Mouse (Mus musculus) heart, embryonic 16.5 days (tissue): ENCODE results near the gene Dkk3. TPM values are rescaled to one million over a fixed set of nuclear protein-coding genes. Genes with fewer than 3 reads are reported as not detected.

ENCODE experiments used
- ATAC-seq: fragments of 200-750 bp; cut with Nextera tagmentation; replicated peaks from 2 replicates; pipeline ENCODE4 v1.8.0; 2017; ENCODE audit warnings: moderate number of reproducible peaks; ENCODE audit not compliant: insufficient read depth, low FRiP score; ENCODE audit errors: extremely low read depth
- H3K27ac ChIP-seq: fragments of 300-500 bp; sonication (generic); 2 replicates; pipeline ENCODE4 v1.5.1; 2014; ENCODE audit warnings: mild to moderate bottlenecking, low read length, control low read depth, moderate library complexity
- H3K27me3 ChIP-seq: fragments of 300-500 bp; sonication (generic); 2 replicates; pipeline ENCODE4 v1.6.1; 2014; ENCODE audit warnings: low read length, mixed read lengths; ENCODE audit not compliant: control insufficient read depth, insufficient read depth
- H3K36me3 ChIP-seq: fragments of 300-500 bp; sonication (generic); 2 replicates; pipeline ENCODE4 v1.6.1; 2014; ENCODE audit not compliant: control insufficient read depth, insufficient read depth
- H3K4me1 ChIP-seq: fragments of 300-500 bp; sonication (generic); 2 replicates; pipeline ENCODE4 v1.6.1; 2014; ENCODE audit warnings: low read length, mixed read lengths; ENCODE audit not compliant: control insufficient read depth, insufficient read depth
- H3K4me2 ChIP-seq: fragments of 300-500 bp; sonication (generic); 2 replicates; pipeline ENCODE4 v1.6.1; 2014; ENCODE audit warnings: low read depth, mild to moderate bottlenecking, control low read depth, low read length
- H3K4me3 ChIP-seq: fragments of 300-500 bp; sonication (generic); 2 replicates; pipeline ENCODE4 v1.5.1; 2014; ENCODE audit warnings: mild to moderate bottlenecking, control low read depth, low read length
- H3K9ac ChIP-seq: fragments of 300-500 bp; sonication (generic); 2 replicates; pipeline ENCODE4 v1.6.1; 2014; ENCODE audit warnings: low read length, control low read depth
- H3K9me3 ChIP-seq: fragments of 300-500 bp; sonication (generic); replicated peaks from 2 replicates; pipeline ENCODE4 v1.6.1; 2016; ENCODE audit warnings: low read length; ENCODE audit not compliant: control insufficient read depth
- WGBS: fragments of 180-500 bp; shearing (Covaris S2); extraction: QIAGEN DNeasy Blood & Tissue Kit; methylation state at CpG from one replicate; pipeline ENCODE4 v1.1.7; 2014; 5-methylcytosine and 5-hydroxymethylcytosine counted together
- polyA plus RNA-seq: library from polyadenylated mRNA; unstranded; fragments of >200 nt; fragmentation: Nextera tagmentation; extraction: Ambion mirVana; gene quantifications from 2 replicates; pipeline ENCODE4 v1.2.1, GENCODE M21; 2015

Dkk3 gene
- polyA plus RNA-seq, 1 experiment from 2014 or later: 91.0 TPM

GRCm38 (mm10) chr7:112158316-112158741 lies 528 bp downstream of the Dkk3 start:
- Histone ChIP-seq H3K36me3 (no peaks in the 10 kb centered on the region), H3K4me2 (peak overlapping the region; percentile 82), H3K4me3 (peak overlapping the region; percentile 66), H3K9ac (peak overlapping the region; percentile 77), H3K27ac (peak overlapping the region; percentile 51), H3K9me3 (no peaks in the 10 kb centered on the region), H3K4me1 (peaks cover 13% of the 10 kb centered on the region), H3K27me3 (0 out of 2 replicates have a peak, but pooled peaks cover 2% of the 10 kb centered on the region)
- WGBS: 2% methylated on average over 23 of the region's 23 CpGs
- ATAC-seq: 0 out of 2 replicates have a peak, but pooled peaks have one; percentile 21

DNA sequence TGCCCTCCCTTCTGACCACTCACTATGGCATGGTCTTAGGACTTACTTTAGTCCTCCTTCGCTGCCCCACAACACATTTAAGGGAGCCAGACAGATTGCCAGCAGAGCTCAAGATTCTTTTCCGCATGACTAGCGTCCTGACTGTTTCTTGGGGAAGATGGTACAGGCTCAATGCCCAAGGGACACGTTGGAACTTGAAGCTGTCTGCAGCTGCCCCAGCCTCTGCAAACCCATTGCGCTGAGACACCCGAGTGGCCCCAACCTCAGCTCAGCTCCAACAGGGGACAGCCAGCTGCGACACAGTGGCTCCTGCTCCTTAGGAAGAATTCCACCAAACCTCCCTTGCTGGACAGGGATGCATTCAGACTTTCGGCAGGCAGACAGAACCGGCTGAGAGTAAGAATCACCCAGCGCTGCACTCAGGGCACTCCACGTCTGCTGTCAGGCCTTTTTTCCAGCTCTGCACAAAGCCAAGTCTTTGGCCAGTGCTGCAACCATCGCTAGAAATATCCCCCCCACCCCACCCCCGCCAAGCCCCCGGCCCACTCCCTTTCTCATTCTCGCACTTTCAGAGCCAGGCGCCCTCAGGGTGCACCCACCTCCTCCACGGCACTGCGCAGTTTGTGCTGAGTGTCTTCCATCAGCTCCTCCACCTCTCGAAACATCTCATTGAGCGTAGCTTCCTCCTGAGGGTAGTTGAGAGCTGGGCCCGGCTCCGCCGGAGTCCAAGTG lies 1.1 kb downstream of the Dkk3 start:
- WGBS: 13% methylated on average over 23 of the region's 23 CpGs
- H3K27ac ChIP-seq: peak overlapping the region; percentile 51
- peak overlapping the region; percentile 82 for H3K4me2 ChIP-seq
- H3K4me3 ChIP-seq: peak overlapping the region; percentile 66
- ATAC-seq: no peak
- H3K4me1 ChIP-seq: peaks cover 13% of the 10 kb centered on the region
- no peaks in the 10 kb centered on the region for H3K36me3 ChIP-seq
- H3K9me3 ChIP-seq: no peaks in the 10 kb centered on the region
- H3K27me3 ChIP-seq: 0 out of 2 replicates have a peak, but pooled peaks cover 2% of the 10 kb centered on the region
- H3K9ac ChIP-seq: peak overlapping the region; percentile 77

DNA sequence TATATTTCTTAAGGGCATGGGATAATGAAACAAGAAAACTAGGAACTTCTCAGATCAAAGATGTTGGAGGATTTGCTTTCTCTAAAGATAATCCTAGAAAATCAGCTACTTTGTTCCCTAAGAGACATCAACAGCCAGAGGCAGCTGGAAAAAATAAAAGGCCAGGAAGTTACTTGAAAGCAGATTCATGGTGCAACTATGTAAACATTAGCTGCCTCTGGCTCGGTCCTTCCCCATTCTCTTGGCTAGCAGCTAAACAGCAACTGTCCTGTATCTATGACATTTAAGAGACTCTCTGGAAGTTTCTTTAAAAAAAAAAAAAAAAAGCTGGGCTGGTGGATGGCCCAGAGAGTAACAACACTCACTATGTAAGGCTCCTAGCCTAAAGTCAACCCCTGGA lies 3.7 kb downstream of the Dkk3 start:
- H3K9me3 ChIP-seq: no peaks in the 10 kb centered on the region
- no peak overlapping the region for H3K27ac ChIP-seq
- no peak overlapping the region for H3K9ac ChIP-seq
- no peak for ATAC-seq
- 21% methylated on average over 1 of the region's 1 CpGs for WGBS
- no peaks in the 10 kb centered on the region for H3K27me3 ChIP-seq
- peaks cover 13% of the 10 kb centered on the region for H3K4me1 ChIP-seq
- no peak overlapping the region for H3K4me2 ChIP-seq
- H3K4me3 ChIP-seq: no peak overlapping the region
- no peaks in the 10 kb centered on the region for H3K36me3 ChIP-seq

GRCm38 (mm10) chr7:112154445-112154844 lies 4.4 kb downstream of the Dkk3 start:
- 0 out of 2 replicates have a peak overlapping the region, but pooled peaks have one; percentile 9 for H3K27ac ChIP-seq
- ATAC-seq: no peak
- H3K4me2 ChIP-seq: no peak overlapping the region

DNA sequence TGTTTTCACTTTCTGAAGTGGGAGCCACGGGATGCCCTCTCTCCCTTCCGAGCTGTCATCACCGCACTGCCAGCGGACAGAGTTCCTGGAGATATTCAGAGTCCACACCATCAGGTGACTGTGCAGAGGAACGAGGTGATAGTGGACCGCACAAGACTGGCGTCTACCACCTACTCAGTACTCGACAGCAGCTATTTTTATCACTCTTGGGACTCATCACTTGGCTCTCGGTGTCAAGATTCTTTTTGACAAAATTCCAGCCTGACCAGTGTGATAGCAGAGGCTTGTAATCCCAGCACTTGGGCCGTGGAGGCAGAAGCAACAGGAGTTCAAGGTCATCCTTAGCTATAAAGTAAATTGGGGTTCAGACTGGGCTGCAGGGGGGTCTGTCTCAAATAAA lies 9.7 kb downstream of the Dkk3 start:
- peak overlapping the region; percentile 14; the same call in 1 of the 2 replicates for H3K27ac ChIP-seq
- H3K36me3 ChIP-seq: no peaks in the 10 kb centered on the region
- no peak; the same call in 1 of the 2 replicates for ATAC-seq
- no peaks in the 10 kb centered on the region for H3K27me3 ChIP-seq
- 48% methylated on average over 10 of the region's 10 CpGs for WGBS
- H3K4me2 ChIP-seq: no peak overlapping the region
- H3K9ac ChIP-seq: no peak overlapping the region
- H3K4me3 ChIP-seq: no peak overlapping the region
- peaks cover 10% of the 10 kb centered on the region for H3K4me1 ChIP-seq
- no peaks in the 10 kb centered on the region for H3K9me3 ChIP-seq

More at GRCm38 (mm10) chr7:112154445-112154844, 4.4 kb downstream of the Dkk3 start:
- 64% methylated on average over 4 of the region's 4 CpGs for WGBS
- Histone ChIP-seq H3K36me3 (no peaks in the 10 kb centered on the region), H3K9me3 (no peaks in the 10 kb centered on the region), H3K4me3 (no peak overlapping the region), H3K9ac (no peak overlapping the region), H3K4me1 (peaks cover 14% of the 10 kb centered on the region), H3K27me3 (no peaks in the 10 kb centered on the region)

DNA sequence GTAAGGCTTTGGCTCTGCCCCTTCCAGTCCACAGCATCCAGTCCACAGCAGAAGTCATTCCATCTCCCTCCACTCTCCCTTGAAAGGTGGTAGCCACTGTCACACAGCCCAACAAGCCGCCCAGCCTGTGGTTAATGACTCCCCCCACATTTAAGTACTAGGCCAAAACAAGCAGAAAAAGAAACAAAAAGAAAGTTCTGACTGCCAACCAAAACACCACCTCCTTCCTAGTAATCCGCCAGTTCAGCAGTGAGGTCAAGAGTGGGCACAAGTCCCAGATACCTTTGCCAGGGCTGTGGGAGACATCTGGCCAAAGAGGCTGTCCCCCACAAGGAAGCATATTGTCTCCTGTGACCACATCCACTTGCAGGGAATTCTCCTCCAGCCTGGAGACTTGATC lies 10.9 kb downstream of the Dkk3 start:
- no peak overlapping the region for H3K4me3 ChIP-seq
- H3K27ac ChIP-seq: peak overlapping the region; percentile 16; the same call in 1 of the 2 replicates
- 61% methylated on average over 2 of the region's 2 CpGs for WGBS
- peak; percentile 47; the same call in 1 of the 2 replicates for ATAC-seq
- no peaks in the 10 kb centered on the region for H3K36me3 ChIP-seq
- H3K4me2 ChIP-seq: no peak overlapping the region
- H3K9me3 ChIP-seq: no peaks in the 10 kb centered on the region
- peaks cover 14% of the 10 kb centered on the region for H3K4me1 ChIP-seq
- no peak overlapping the region for H3K9ac ChIP-seq
- H3K27me3 ChIP-seq: no peaks in the 10 kb centered on the region

GRCm38 (mm10) chr7:112144646-112145179 lies 14.1 kb downstream of the Dkk3 start:
- Histone ChIP-seq H3K36me3 (no peaks in the 10 kb centered on the region), H3K4me2 (no peak overlapping the region), H3K4me3 (no peak overlapping the region), H3K9ac (no peak overlapping the region), H3K9me3 (no peaks in the 10 kb centered on the region), H3K4me1 (peaks cover 28% of the 10 kb centered on the region), H3K27me3 (no peaks in the 10 kb centered on the region), H3K27ac (no peak overlapping the region)
- WGBS: 68% methylated on average over 11 of the region's 11 CpGs
- ATAC-seq: no peak

DNA sequence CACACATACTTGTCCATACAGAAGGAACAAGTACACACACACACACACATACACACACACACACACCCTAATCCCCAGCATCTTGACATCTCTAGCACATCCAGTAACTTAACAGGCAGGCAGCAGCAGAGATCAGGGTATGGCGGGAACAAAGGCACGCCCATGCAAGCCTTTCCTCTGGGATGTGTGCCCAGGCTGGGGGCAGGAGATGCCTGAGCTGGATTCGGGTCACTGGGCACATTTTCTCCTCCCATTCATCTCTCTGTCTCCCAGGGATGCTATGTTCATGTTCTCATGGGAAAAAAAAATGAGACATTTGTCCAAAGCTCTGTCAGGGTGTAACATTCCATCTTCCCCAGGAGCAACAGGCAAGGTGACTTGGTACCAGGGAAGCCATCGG lies 14.9 kb downstream of the Dkk3 start:
- Histone ChIP-seq H3K4me1 (peaks cover 24% of the 10 kb centered on the region), H3K4me3 (no peak overlapping the region), H3K4me2 (no peak overlapping the region), H3K36me3 (no peaks in the 10 kb centered on the region), H3K27ac (no peak overlapping the region), H3K9me3 (no peaks in the 10 kb centered on the region), H3K27me3 (no peaks in the 10 kb centered on the region), H3K9ac (no peak overlapping the region)
- ATAC-seq: no peak
- 67% methylated on average over 4 of the region's 4 CpGs for WGBS

- ATAC-seq: no peak
- 38% methylated on average over 7 of the region's 7 CpGs for WGBS
- Histone ChIP-seq H3K36me3 (no peaks in the 10 kb centered on the region), H3K4me3 (no peak overlapping the region), H3K9ac (no peak overlapping the region), H3K4me2 (no peak overlapping the region), H3K4me1 (peaks cover 29% of the 10 kb centered on the region), H3K27me3 (no peaks in the 10 kb centered on the region), H3K27ac (no peak overlapping the region; the same call in none of the 2 replicates), H3K9me3 (no peaks in the 10 kb centered on the region)
Measured at GRCm38 (mm10) chr7:112143090-112143500, 15.8 kb downstream of the Dkk3 start.
